Mouse (Mus musculus) midbrain, postnatal 0 days (tissue): ENCODE results near the gene Hist1h4j. TPM values are rescaled to one million over a fixed set of nuclear protein-coding genes. Genes with fewer than 3 reads are reported as not detected.
"Not testable (repeated sequence)": the region's sequence is repeated elsewhere in the genome, so short reads cannot be mapped to it uniquely, and the experiment has no call there.

Experiments used
- ATAC-seq: fragments of 200-750 bp; cut with Nextera tagmentation; 2 replicates; pipeline ENCODE4 v1.8.0; 2017; ENCODE audit warnings: moderate number of reproducible peaks, mild to moderate bottlenecking, moderate TSS enrichment, moderate library complexity; ENCODE audit not compliant: low FRiP score
- DNase-seq: peaks from one replicate; pipeline ENCODE4 v3.0.0-alpha.2; 2015; ENCODE audit warnings: low spot score
- H3K27ac ChIP-seq: fragments of 300-500 bp; sonication (generic); 2 replicates; pipeline ENCODE4 v1.5.1; 2014; ENCODE audit warnings: low read depth, mild to moderate bottlenecking, low read length, mixed read lengths
- H3K27me3 ChIP-seq: fragments of 300-500 bp; sonication (generic); 2 replicates; pipeline ENCODE4 v1.6.1; 2014; ENCODE audit warnings: low read length, control low read depth, mixed read lengths; ENCODE audit not compliant: insufficient read depth
- H3K36me3 ChIP-seq: fragments of 300-500 bp; sonication (generic); 2 replicates; pipeline ENCODE4 v1.6.1; 2014; ENCODE audit warnings: low read length, control low read depth, mixed read lengths; ENCODE audit not compliant: insufficient read depth
- H3K4me1 ChIP-seq: fragments of 300-500 bp; sonication (generic); 2 replicates; pipeline ENCODE4 v1.6.1; 2014; ENCODE audit warnings: mild to moderate bottlenecking, control low read depth, antibody characterized with exemption, low read length, mixed read lengths; ENCODE audit not compliant: insufficient read depth
- H3K4me2 ChIP-seq: fragments of 300-500 bp; sonication (generic); 2 replicates; pipeline ENCODE4 v1.6.1; 2014; ENCODE audit warnings: low read depth, mild to moderate bottlenecking, low read length, mixed read lengths; ENCODE audit not compliant: poor library complexity, severe bottlenecking
- H3K4me3 ChIP-seq: fragments of 300-500 bp; sonication (generic); 2 replicates; pipeline ENCODE4 v1.5.1; 2014; ENCODE audit warnings: low read depth, mild to moderate bottlenecking, low read length, moderate library complexity
- H3K9ac ChIP-seq: fragments of 300-500 bp; sonication (generic); replicated peaks from 2 replicates; pipeline ENCODE4 v1.6.1; 2014; ENCODE audit warnings: mild to moderate bottlenecking, low read length, moderate library complexity, mixed read lengths; ENCODE audit not compliant: poor library complexity, severe bottlenecking
- H3K9me3 ChIP-seq: fragments of 300-500 bp; sonication (generic); 2 replicates; pipeline ENCODE4 v1.6.1; 2016; ENCODE audit warnings: low read length, control low read depth
- CTCF ChIP-seq: IDR thresholded peaks from 2 replicates; pipeline ENCODE4 v1.5.1; 2016; ENCODE audit warnings: antibody characterized with exemption, mild to moderate bottlenecking
- WGBS: fragments of 180-500 bp; shearing (Covaris S2); extraction: QIAGEN DNeasy Blood & Tissue Kit; methylation state at CpG from one replicate; pipeline ENCODE4 v1.1.7; 2014; 5-methylcytosine and 5-hydroxymethylcytosine counted together
- polyA plus RNA-seq: library from polyadenylated mRNA; unstranded; fragments of >200 nt; fragmentation: Nextera tagmentation; extraction: Ambion mirVana; gene quantifications from 2 replicates; pipeline ENCODE4 v1.2.1, GENCODE M21; 2015
- total RNA-seq: library from RNA; depleted of rRNA; stranded (reverse); fragments of >200 nt; gene quantifications from 2 replicates; pipeline ENCODE4 v1.2.3, GENCODE M21; 2014

The Hist1h4j gene
- total and polyA plus RNA-seq, 2 experiments from 2014 or later: 479 TPM; not detected in 1

DNA sequence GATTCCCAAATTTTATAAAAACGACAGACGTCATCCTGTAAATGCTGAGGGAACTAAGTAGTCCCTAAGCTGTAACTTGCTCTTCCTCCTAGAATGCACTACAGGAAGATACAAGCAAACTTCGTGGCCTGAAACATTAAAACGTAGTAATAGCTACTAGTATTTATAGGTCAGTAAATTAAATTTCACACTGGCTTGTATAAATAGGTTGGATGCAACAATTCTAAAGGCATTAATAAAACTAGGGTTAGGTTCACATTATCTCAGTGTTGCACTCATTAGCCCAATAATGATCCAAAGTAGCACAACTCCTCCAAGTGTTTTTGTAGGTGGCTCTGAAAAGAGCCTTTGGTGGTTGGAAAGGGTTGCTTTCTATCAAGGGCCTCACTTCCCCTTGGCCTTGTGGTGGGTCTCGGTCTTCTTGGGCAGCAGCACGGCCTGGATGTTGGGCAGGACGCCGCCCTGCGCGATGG is 18.2 kb downstream of the Hist1h4j start:
- H3K4me1 ChIP-seq: no peaks in the 10 kb centered on the region
- H3K4me3 ChIP-seq: peak overlapping the region; percentile 39
- peak overlapping the region; percentile 84 for H3K27ac ChIP-seq
- no peak for TF ChIP-seq CTCF
- H3K27me3 ChIP-seq: no peaks in the 10 kb centered on the region
- 0 out of 2 replicates have a peak overlapping the region, but pooled peaks have one; percentile 24 for H3K9ac ChIP-seq
- DNase-seq (no peak), ATAC-seq (no peak)
- WGBS: under 1% methylated on average over 10 of the region's 10 CpGs
- no peaks in the 10 kb centered on the region for H3K36me3 ChIP-seq
- H3K4me2 ChIP-seq: peak overlapping the region; percentile 61
- H3K9me3 ChIP-seq: no peaks in the 10 kb centered on the region

- ATAC-seq: peak; percentile 97
- H3K36me3 ChIP-seq, H3K9me3 ChIP-seq, H3K4me1 ChIP-seq, H3K27me3 ChIP-seq: not testable (repeated sequence)
- Histone ChIP-seq H3K4me3 (peak within 1 kb of the TSS; percentile 39), H3K4me2 (peak within 1 kb of the TSS; percentile 61), H3K27ac (peak within 1 kb of the TSS; percentile 84), H3K9ac (0 out of 2 replicates have a peak within 1 kb of the TSS, but pooled peaks have one; percentile 24)
- peak; percentile 41 for TF ChIP-seq CTCF
- peak; percentile 97 for DNase-seq
- under 1% methylated on average over 30 of the region's 50 CpGs for WGBS
Measured at GRCm38 (mm10) chr13:21753524-21754285, 18.8 kb downstream of the Hist1h4j start, which contains the start of the genes Hist1h2ak and Hist1h2bn. Gene Hist1h2ak, minus strand, starts transcription at chr13:21753827. Gene Hist1h2bn, plus strand, starts transcription at chr13:21754123.

- DNase-seq: peak; percentile 67
- not testable (repeated sequence) for H3K36me3 ChIP-seq, ATAC-seq, H3K4me1 ChIP-seq, H3K9ac ChIP-seq, H3K9me3 ChIP-seq, H3K27me3 ChIP-seq
- under 1% methylated on average over 23 of the region's 26 CpGs for WGBS
- Histone ChIP-seq H3K4me2 (peak overlapping the region; percentile 61), H3K4me3 (peak overlapping the region; percentile 39), H3K27ac (peak overlapping the region; percentile 84; the same call in 1 of the 2 replicates)
Measured at GRCm38 (mm10) chr13:21754294-21755001, 19.6 kb downstream of the Hist1h4j start.

DNA sequence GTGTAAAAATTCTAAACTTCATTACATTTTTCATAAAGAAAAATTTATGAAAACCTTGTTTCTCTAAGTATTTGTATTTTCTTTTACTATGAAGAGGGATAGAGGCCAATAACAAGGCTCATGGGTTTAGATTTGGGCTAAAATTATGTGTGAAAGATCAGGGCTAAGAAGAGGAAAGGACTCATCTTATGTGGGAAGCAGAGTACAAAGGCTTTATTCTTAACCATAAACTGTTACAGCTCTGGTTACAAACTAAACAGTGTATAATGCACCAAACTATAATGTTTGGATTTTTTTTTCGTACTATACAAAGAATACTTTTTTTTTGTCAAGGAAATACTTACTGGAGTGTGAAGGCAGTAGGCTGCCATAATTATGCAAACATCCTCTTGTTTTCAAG is 20.8 kb downstream of the Hist1h4j start:
- Histone ChIP-seq H3K27me3 (no peaks in the 10 kb centered on the region), H3K4me1 (no peaks in the 10 kb centered on the region), H3K4me3 (no peak overlapping the region), H3K9ac (no peak overlapping the region), H3K27ac (no peak overlapping the region), H3K9me3 (no peaks in the 10 kb centered on the region), H3K36me3 (no peaks in the 10 kb centered on the region), H3K4me2 (no peak overlapping the region)
- ATAC-seq: no peak
- 77% methylated on average over 1 of the region's 1 CpGs for WGBS
- TF ChIP-seq CTCF: no peak
- no peak for DNase-seq

GRCm38 (mm10) chr13:21778814-21779766 is 44.2 kb downstream of the Hist1h4j start:
- WGBS: 3% methylated on average over 33 of the region's 33 CpGs
- H3K4me1 ChIP-seq: peaks cover 11% of the 10 kb centered on the region
- DNase-seq (peak; percentile 97), ATAC-seq (peak; percentile 94)
- peak overlapping the region; percentile 52 for H3K4me3 ChIP-seq
- no peaks in the 10 kb centered on the region for H3K27me3 ChIP-seq
- H3K9me3 ChIP-seq: no peaks in the 10 kb centered on the region
- peak overlapping the region; percentile 51 for H3K9ac ChIP-seq
- H3K4me2 ChIP-seq: peak overlapping the region; percentile 86
- TF ChIP-seq CTCF: no peak
- H3K27ac ChIP-seq: peak overlapping the region; percentile 34; the same call in 1 of the 2 replicates
- no peaks in the 10 kb centered on the region for H3K36me3 ChIP-seq
